Mouse (Mus musculus) lung, embryonic 16.5 days (tissue): ENCODE measurements at regions not wholly inside any gene's neighbourhood (a gene's known extent, or its start where the extent isn't known, plus 50 kb on each side); places are given as distances from the start of the nearest gene placed in this dataset.

ENCODE experiments used
- ATAC-seq: fragments of 200-750 bp; cut with Nextera tagmentation; 2 replicates; pipeline ENCODE4 v1.8.0; 2017; ENCODE audit warnings: low read depth, mild to moderate bottlenecking, moderate library complexity
- H3K27ac ChIP-seq: fragments of 300-500 bp; sonication (generic); 2 replicates; pipeline ENCODE4 v1.5.1; 2014; ENCODE audit warnings: mild to moderate bottlenecking, control low read depth, low read length
- H3K27me3 ChIP-seq: fragments of 300-500 bp; sonication (generic); 2 replicates; pipeline ENCODE4 v1.6.1; 2014; ENCODE audit warnings: low read depth, low read length, mixed read lengths; ENCODE audit not compliant: control insufficient read depth, insufficient read depth
- H3K36me3 ChIP-seq: fragments of 300-500 bp; sonication (generic); 2 replicates; pipeline ENCODE4 v1.6.1; 2014; ENCODE audit warnings: low read length; ENCODE audit not compliant: control insufficient read depth, insufficient read depth
- H3K4me1 ChIP-seq: fragments of 300-500 bp; sonication (generic); replicated peaks from 2 replicates; pipeline ENCODE4 v1.6.1; 2014; ENCODE audit warnings: low read length, mixed read lengths; ENCODE audit not compliant: control insufficient read depth, insufficient read depth
- H3K4me2 ChIP-seq: fragments of 300-500 bp; sonication (generic); 2 replicates; pipeline ENCODE4 v1.6.1; 2014; ENCODE audit warnings: low read depth, low read length, control low read depth
- H3K4me3 ChIP-seq: fragments of 300-500 bp; sonication (generic); 2 replicates; pipeline ENCODE4 v1.5.1; 2014; ENCODE audit warnings: mild to moderate bottlenecking, low read length, control low read depth
- H3K9ac ChIP-seq: fragments of 300-500 bp; sonication (generic); 2 replicates; pipeline ENCODE4 v1.6.1; 2014; ENCODE audit warnings: low read length, control low read depth
- H3K9me3 ChIP-seq: fragments of 300-500 bp; sonication (generic); 2 replicates; pipeline ENCODE4 v1.6.1; 2016; ENCODE audit warnings: low read length; ENCODE audit not compliant: control insufficient read depth
- WGBS: fragments of 180-500 bp; shearing (Covaris S2); extraction: QIAGEN DNeasy Blood & Tissue Kit; methylation state at CpG from one replicate; pipeline ENCODE4 v1.1.7; 2014; 5-methylcytosine and 5-hydroxymethylcytosine counted together

DNA sequence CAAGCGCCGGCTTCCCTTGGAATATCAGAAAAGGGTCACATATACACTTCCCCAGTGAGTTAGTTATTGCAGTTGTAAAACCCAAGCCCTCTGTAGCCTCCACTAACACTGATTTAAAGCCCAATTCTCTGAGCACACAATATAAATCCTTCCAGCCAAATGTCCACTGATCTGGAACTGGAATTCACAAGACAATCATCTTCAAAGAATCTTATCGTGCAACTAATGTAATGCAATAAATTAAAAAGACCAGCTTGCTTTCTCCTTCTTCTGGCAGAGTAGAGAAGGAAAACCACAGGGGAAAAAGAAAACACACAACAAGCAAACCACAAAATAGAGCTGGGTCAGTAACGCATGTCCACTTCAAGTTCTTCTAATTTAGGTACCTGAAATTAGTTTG, 191.0 kb upstream of the Gm10306 start:
- Histone ChIP-seq H3K27me3 (no peaks in the 10 kb centered on the region), H3K9ac (no peak overlapping the region), H3K27ac (no peak overlapping the region), H3K4me1 (no peaks in the 10 kb centered on the region), H3K4me3 (no peak overlapping the region), H3K36me3 (no peaks in the 10 kb centered on the region), H3K4me2 (no peak overlapping the region), H3K9me3 (no peaks in the 10 kb centered on the region)
- WGBS = 83% methylated on average over 4 of the region's 4 CpGs
- ATAC-seq = no peak

DNA sequence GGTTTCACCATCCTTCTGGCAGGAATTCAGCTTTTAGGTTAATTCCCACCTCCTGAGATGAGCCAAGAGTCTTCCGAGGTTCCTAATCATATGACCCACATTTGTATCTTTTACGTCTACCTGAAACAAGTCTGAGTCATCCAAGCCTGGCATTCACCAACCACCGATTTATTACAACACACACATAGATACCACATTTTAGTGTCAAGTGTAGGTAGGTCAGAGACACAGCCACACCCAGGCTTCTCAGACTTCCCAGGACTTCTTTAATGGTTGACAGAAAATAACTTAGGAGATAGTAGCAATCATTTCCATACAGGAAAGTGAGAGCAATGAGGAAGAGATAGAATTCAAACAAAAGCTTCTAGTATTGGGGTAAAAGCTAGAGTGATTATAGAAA, 189.2 kb upstream of the Gm10306 start:
- H3K4me1 ChIP-seq = no peaks in the 10 kb centered on the region
- 77% methylated on average over 3 of the region's 3 CpGs for WGBS
- H3K9me3 ChIP-seq = no peaks in the 10 kb centered on the region
- no peaks in the 10 kb centered on the region for H3K27me3 ChIP-seq
- no peak overlapping the region for H3K27ac ChIP-seq
- no peak overlapping the region for H3K4me2 ChIP-seq
- H3K36me3 ChIP-seq = no peaks in the 10 kb centered on the region
- no peak overlapping the region for H3K4me3 ChIP-seq
- ATAC-seq = no peak
- H3K9ac ChIP-seq = no peak overlapping the region

DNA sequence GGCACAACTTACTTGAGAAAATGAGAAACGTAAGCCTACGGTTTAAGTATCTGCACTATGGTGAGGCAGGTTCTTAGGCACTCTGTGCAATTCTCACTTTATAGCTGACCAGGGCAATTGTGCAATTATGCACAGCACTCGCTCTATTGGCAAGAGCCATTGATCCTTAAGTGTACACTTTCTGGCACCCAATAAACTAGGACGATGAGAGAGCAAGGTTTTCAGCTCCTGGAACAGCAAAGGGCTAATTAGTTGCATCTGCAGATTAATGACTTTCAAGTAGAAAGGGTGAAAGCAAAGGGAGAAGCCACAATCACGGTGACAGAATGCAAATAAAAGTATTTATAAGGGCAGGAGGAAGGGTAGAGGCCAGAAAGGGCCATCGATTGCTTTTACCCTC, 185.4 kb upstream of the Gm10306 start:
- Histone ChIP-seq H3K9me3 (no peaks in the 10 kb centered on the region), H3K4me2 (no peak overlapping the region), H3K27ac (no peak overlapping the region), H3K27me3 (no peaks in the 10 kb centered on the region), H3K9ac (no peak overlapping the region), H3K4me1 (no peaks in the 10 kb centered on the region), H3K4me3 (no peak overlapping the region), H3K36me3 (no peaks in the 10 kb centered on the region)
- 42% methylated on average over 6 of the region's 6 CpGs for WGBS
- ATAC-seq = no peak

DNA sequence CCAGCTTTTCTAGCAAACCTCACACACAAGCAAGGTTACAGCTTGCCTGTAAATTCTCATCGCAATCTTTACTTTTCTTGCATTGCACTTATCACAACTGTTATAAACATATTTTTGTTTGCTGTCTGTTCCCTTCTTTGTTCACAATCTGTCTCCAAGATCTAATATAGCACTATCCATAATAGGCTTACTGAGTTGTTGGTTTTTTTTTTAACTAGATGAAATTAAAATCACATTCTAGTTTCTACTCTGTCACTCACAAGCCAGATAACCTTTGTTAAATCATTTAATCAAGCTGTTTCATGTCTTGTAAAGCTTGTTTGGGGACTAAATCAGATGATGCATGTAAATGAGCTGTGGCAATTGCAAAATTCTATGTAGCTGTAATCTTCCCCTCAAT, 180.1 kb upstream of the Gm10306 start:
- Histone ChIP-seq H3K36me3 (no peaks in the 10 kb centered on the region), H3K9ac (no peak overlapping the region), H3K4me3 (no peak overlapping the region), H3K4me1 (0 out of 2 replicates have a peak, but pooled peaks cover 2% of the 10 kb centered on the region), H3K9me3 (no peaks in the 10 kb centered on the region), H3K27ac (no peak overlapping the region), H3K27me3 (no peaks in the 10 kb centered on the region), H3K4me2 (no peak overlapping the region)
- no peak for ATAC-seq
- 84% methylated on average over 1 of the region's 1 CpGs for WGBS

DNA sequence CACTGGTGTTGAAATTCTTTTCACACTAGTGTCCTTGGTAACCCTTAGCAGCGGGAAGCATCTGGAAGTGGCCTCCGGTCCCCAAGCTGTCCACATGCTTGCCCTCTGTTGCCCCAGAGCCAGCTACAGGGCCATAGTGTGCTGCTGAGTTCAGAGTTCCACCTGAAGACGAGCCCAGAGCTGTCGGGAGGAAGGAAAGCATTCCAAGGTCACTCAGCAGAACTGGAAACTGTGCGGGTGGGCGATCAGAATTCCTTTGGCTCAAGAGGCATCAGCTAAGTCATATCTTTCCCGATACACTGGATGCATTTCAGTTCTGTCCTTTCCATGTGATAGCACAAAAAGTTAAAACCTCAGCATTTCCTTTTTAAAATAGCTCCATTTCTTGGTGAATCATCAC, 170.6 kb upstream of the Gm10306 start:
- Histone ChIP-seq H3K27ac (no peak overlapping the region), H3K36me3 (no peaks in the 10 kb centered on the region), H3K4me1 (no peaks in the 10 kb centered on the region), H3K9me3 (no peaks in the 10 kb centered on the region), H3K4me3 (no peak overlapping the region), H3K9ac (no peak overlapping the region), H3K4me2 (no peak overlapping the region), H3K27me3 (no peaks in the 10 kb centered on the region)
- ATAC-seq = no peak
- WGBS = 31% methylated on average over 7 of the region's 7 CpGs

DNA sequence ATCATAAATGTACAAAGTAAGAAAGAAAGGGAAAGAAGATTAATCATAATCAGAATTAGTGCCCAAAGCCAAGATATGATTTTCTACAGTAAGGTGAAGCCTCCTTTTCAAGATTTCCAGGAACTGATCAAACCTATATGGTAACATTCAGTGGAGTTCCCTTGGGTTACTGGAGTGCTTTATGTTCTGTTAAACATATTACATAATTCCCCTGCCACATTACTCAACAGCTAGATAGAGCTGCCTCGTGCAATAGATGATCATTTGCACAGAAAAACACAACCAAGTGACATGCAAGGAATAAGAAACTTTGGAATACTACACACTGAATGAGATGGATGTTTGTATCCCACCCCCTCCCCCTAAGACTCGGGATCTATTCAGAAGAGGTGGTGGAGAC, 168.0 kb upstream of the Gm10306 start:
- Histone ChIP-seq H3K36me3 (no peaks in the 10 kb centered on the region), H3K9ac (no peak overlapping the region), H3K27ac (no peak overlapping the region), H3K9me3 (no peaks in the 10 kb centered on the region), H3K4me2 (no peak overlapping the region), H3K4me3 (no peak overlapping the region), H3K27me3 (no peaks in the 10 kb centered on the region), H3K4me1 (no peaks in the 10 kb centered on the region)
- WGBS = 37% methylated on average over 2 of the region's 2 CpGs
- ATAC-seq = no peak

DNA sequence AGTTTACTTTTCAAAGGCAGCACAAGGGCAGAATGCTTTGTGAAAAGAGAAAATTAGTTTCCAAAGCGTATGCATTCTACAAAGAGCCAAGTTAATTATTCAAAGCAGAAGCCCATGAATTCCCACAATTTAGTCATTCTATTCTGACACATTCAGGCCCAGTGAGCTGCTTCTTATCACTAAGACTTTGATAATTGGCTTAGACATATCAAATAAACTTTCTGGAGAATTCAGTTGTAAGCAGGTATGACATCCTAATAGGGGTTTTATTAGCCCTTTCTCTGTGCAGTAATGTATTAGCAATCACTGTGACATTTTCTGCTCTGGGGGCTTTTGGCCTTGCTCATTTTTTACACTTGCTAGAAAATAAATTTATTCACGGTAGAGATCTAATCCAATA, 161.9 kb upstream of the Gm10306 start:
- H3K9ac ChIP-seq = no peak overlapping the region
- WGBS = 55% methylated on average over 2 of the region's 2 CpGs
- H3K27ac ChIP-seq = no peak overlapping the region
- H3K4me1 ChIP-seq = no peaks in the 10 kb centered on the region
- no peaks in the 10 kb centered on the region for H3K9me3 ChIP-seq
- H3K4me3 ChIP-seq = no peak overlapping the region
- H3K4me2 ChIP-seq = no peak overlapping the region
- H3K36me3 ChIP-seq = no peaks in the 10 kb centered on the region
- no peaks in the 10 kb centered on the region for H3K27me3 ChIP-seq
- ATAC-seq = no peak

DNA sequence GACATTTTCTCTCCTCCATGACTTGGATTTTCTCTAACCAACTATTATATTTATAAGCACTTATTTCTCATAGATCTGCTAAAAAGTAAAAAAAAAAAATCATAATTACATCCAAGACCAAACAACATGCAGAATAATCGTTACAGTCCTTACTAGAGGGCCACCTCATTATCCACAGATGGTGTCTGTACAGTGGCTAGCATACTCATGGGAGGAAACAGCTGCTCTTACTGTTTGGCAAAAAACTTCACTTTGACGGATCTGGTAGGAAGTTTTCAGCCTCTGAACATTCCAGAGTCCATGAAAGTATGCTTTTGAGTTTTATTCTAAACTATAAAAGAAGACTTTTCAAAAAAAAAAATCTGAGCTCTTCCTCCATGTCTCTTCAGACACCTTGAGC, 159.1 kb upstream of the Gm10306 start:
- ATAC-seq = no peak
- Histone ChIP-seq H3K9ac (no peak overlapping the region), H3K27me3 (no peaks in the 10 kb centered on the region), H3K9me3 (no peaks in the 10 kb centered on the region), H3K36me3 (no peaks in the 10 kb centered on the region), H3K4me2 (no peak overlapping the region), H3K4me3 (no peak overlapping the region), H3K27ac (no peak overlapping the region), H3K4me1 (no peaks in the 10 kb centered on the region)
- 30% methylated on average over 2 of the region's 2 CpGs for WGBS

DNA sequence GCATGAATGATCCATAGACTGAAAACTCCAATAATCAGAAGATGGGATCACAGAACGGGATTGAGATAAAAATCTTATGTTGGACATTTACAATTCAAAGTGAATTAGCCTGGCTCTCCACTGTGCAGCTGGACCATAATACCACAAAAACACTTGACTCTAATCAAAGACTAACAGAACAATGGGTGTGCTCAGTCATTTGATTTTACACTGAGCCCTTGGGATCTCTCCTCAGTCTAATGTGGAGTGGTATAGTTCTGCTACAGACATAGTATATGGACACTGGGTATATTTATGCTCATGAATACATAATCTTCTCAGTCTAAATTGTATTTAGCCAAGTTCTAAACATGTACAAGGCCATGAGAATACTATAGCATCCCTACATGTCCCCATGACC, 149.4 kb upstream of the Gm10306 start:
- H3K4me1 ChIP-seq = no peaks in the 10 kb centered on the region
- WGBS = 94% methylated on average over 1 of the region's 1 CpGs
- H3K9ac ChIP-seq = no peak overlapping the region
- no peak overlapping the region for H3K4me3 ChIP-seq
- no peak overlapping the region for H3K4me2 ChIP-seq
- no peaks in the 10 kb centered on the region for H3K27me3 ChIP-seq
- ATAC-seq = no peak
- no peak overlapping the region for H3K27ac ChIP-seq
- H3K36me3 ChIP-seq = no peaks in the 10 kb centered on the region
- no peaks in the 10 kb centered on the region for H3K9me3 ChIP-seq

DNA sequence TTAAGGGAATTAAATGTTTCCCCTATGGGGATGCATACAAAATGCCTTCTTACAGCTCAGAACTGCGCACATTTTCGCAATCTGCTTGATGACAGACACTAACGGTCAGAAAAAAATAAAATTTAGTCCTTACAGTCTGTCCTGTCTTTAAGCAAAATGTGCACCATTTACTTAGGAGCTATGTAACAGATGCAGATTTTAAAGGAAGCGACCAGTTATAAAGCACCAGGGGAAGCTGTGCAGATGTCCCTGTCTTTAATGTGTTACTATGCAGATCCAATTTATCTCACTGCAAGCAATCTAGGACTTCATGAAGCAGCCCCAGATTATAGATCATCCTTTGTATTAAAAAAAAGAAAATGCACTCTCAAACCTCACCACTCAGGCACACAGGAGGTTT, 148.8 kb upstream of the Gm10306 start:
- Histone ChIP-seq H3K4me2 (no peak overlapping the region), H3K36me3 (no peaks in the 10 kb centered on the region), H3K27me3 (no peaks in the 10 kb centered on the region), H3K27ac (no peak overlapping the region), H3K4me3 (no peak overlapping the region), H3K9ac (no peak overlapping the region), H3K4me1 (no peaks in the 10 kb centered on the region), H3K9me3 (no peaks in the 10 kb centered on the region)
- ATAC-seq = no peak
- 83% methylated on average over 4 of the region's 4 CpGs for WGBS
